Mouse (Mus musculus) neural tube, embryonic 14.5 days (tissue): ENCODE measurements around the gene St3gal3. TPM values are rescaled to one million over a fixed set of nuclear protein-coding genes. Genes with fewer than 3 reads are reported as not detected.

ENCODE experiments used
- ATAC-seq: fragments of 200-750 bp; cut with Nextera tagmentation; 2 replicates; pipeline ENCODE4 v1.8.0; 2017; ENCODE audit warnings: low read depth, mild to moderate bottlenecking, moderate TSS enrichment, moderate library complexity
- H3K27ac ChIP-seq: fragments of 300-500 bp; sonication (generic); 2 replicates; pipeline ENCODE4 v1.5.1; 2014; ENCODE audit warnings: low read depth, mild to moderate bottlenecking, control low read depth, low read length, moderate library complexity, mixed read lengths
- H3K27me3 ChIP-seq: fragments of 300-500 bp; sonication (generic); 2 replicates; pipeline ENCODE4 v1.6.1; 2014; ENCODE audit warnings: low read length; ENCODE audit not compliant: control insufficient read depth, insufficient read depth
- H3K36me3 ChIP-seq: fragments of 300-500 bp; sonication (generic); 2 replicates; pipeline ENCODE4 v1.6.1; 2014; ENCODE audit warnings: low read length, mixed read lengths; ENCODE audit not compliant: control insufficient read depth, insufficient read depth
- H3K4me1 ChIP-seq: fragments of 300-500 bp; sonication (generic); 2 replicates; pipeline ENCODE4 v1.6.1; 2014; ENCODE audit warnings: low read length; ENCODE audit not compliant: control insufficient read depth, insufficient read depth
- H3K4me2 ChIP-seq: fragments of 300-500 bp; sonication (generic); 2 replicates; pipeline ENCODE4 v1.6.1; 2014; ENCODE audit warnings: mild to moderate bottlenecking, low read depth, low read length, control low read depth
- H3K4me3 ChIP-seq: fragments of 300-500 bp; sonication (generic); 2 replicates; pipeline ENCODE4 v1.5.1; 2014; ENCODE audit warnings: low read depth, low read length, control low read depth, mixed read lengths
- H3K9ac ChIP-seq: fragments of 300-500 bp; sonication (generic); replicated peaks from 2 replicates; pipeline ENCODE4 v1.6.1; 2014; ENCODE audit warnings: low read depth, mild to moderate bottlenecking, control low read depth, low read length, mixed read lengths
- H3K9me3 ChIP-seq: fragments of 300-500 bp; sonication (generic); 2 replicates; pipeline ENCODE4 v1.6.1; 2016; ENCODE audit warnings: low read length; ENCODE audit not compliant: control insufficient read depth
- WGBS: fragments of 180-500 bp; shearing (Covaris S2); extraction: QIAGEN DNeasy Blood & Tissue Kit; methylation state at CpG from one replicate; pipeline ENCODE4 v1.1.7; 2014; 5-methylcytosine and 5-hydroxymethylcytosine counted together
- polyA plus RNA-seq: library from polyadenylated mRNA; unstranded; fragments of >200 nt; fragmentation: Nextera tagmentation; extraction: Ambion mirVana; gene quantifications from 2 replicates; pipeline ENCODE4 v1.2.1, GENCODE M21; 2014

Gene St3gal3
- polyA plus RNA-seq, 1 experiment from 2014 or later, result 10.6 TPM

DNA sequence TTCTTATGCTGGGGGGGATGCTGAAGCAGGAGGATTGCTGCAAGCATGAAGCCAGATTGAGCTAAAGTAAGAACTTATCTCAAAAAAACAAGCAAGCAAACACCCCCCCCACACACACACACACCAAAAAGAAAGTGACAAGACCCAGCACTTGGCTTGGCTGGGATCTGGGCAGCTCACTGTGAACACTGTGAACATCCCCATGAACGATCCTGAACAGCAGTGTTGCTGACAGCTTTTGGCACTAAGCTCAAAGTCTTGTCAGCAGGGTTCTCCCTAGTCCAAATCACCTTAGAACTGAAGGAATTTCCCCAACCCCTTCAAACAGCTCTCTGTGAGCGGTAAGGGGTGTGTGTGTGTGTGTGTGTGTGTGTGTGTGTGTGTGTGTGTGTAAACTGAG lies 211.3 kb downstream of the St3gal3 start:
- peaks cover 7% of the 10 kb centered on the region for H3K27me3 ChIP-seq
- H3K4me3 ChIP-seq, result no peak overlapping the region
- H3K9ac ChIP-seq, result no peak overlapping the region
- H3K4me2 ChIP-seq, result no peak overlapping the region
- no peaks in the 10 kb centered on the region for H3K9me3 ChIP-seq
- no peak overlapping the region for H3K27ac ChIP-seq
- H3K4me1 ChIP-seq, result peaks cover 6% of the 10 kb centered on the region; the same call in 1 of the 2 replicates
- no peaks in the 10 kb centered on the region for H3K36me3 ChIP-seq
- no peak for ATAC-seq
- 57% methylated on average over 2 of the region's 2 CpGs for WGBS

DNA sequence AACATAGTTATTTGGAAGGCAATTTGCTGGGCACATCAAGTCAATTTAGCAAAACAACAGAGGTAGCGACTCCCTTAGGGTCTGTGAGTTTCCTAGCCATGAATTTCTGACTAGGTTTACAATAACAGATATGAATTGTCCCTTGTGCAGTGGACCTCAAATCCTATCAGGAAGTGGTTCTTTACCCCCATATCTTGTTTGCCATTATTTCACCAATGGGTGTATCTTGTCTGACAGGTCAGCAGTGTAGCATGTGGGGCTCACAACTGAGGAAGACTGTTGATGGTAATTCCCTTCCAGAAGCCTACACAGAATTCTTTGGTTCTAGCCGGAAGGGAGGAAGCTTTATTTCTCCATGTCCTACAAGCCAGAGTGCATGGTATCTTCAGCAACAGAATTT lies 213.4 kb downstream of the St3gal3 start:
- no peak overlapping the region for H3K4me2 ChIP-seq
- H3K4me3 ChIP-seq, result no peak overlapping the region
- no peaks in the 10 kb centered on the region for H3K4me1 ChIP-seq
- WGBS, result 92% methylated on average over 2 of the region's 2 CpGs
- H3K27me3 ChIP-seq, result peaks cover 7% of the 10 kb centered on the region; the same call in 1 of the 2 replicates
- H3K9ac ChIP-seq, result no peak overlapping the region
- ATAC-seq, result no peak
- H3K36me3 ChIP-seq, result no peaks in the 10 kb centered on the region
- H3K9me3 ChIP-seq, result no peaks in the 10 kb centered on the region
- no peak overlapping the region for H3K27ac ChIP-seq

GRCm38 (mm10) chr4:117918762-117919161 lies 216.0 kb downstream of the St3gal3 start:
- no peak overlapping the region for H3K4me2 ChIP-seq
- no peak for ATAC-seq
- WGBS, result 87% methylated on average over 5 of the region's 5 CpGs
- peaks cover 9% of the 10 kb centered on the region for H3K4me1 ChIP-seq
- no peaks in the 10 kb centered on the region for H3K27me3 ChIP-seq
- H3K36me3 ChIP-seq, result no peaks in the 10 kb centered on the region
- H3K9ac ChIP-seq, result no peak overlapping the region
- no peaks in the 10 kb centered on the region for H3K9me3 ChIP-seq
- H3K27ac ChIP-seq, result no peak overlapping the region
- H3K4me3 ChIP-seq, result no peak overlapping the region

- H3K27me3 ChIP-seq, result no peaks in the 10 kb centered on the region
- H3K27ac ChIP-seq, result no peak overlapping the region
These were observed 216.5 kb downstream of the St3gal3 start for GRCm38 (mm10) chr4:117918261-117918660.

GRCm38 (mm10) chr4:117917847-117918246 lies 216.9 kb downstream of the St3gal3 start:
- WGBS, result 88% methylated on average over 4 of the region's 4 CpGs
- no peak for ATAC-seq

More at GRCm38 (mm10) chr4:117918261-117918660, 216.5 kb downstream of the St3gal3 start:
- Histone ChIP-seq H3K9ac (no peak overlapping the region), H3K36me3 (no peaks in the 10 kb centered on the region), H3K9me3 (no peaks in the 10 kb centered on the region), H3K4me3 (no peak overlapping the region), H3K4me2 (no peak overlapping the region), H3K4me1 (peaks cover 14% of the 10 kb centered on the region)
- no peak for ATAC-seq
- WGBS, result 71% methylated on average over 3 of the region's 3 CpGs

DNA sequence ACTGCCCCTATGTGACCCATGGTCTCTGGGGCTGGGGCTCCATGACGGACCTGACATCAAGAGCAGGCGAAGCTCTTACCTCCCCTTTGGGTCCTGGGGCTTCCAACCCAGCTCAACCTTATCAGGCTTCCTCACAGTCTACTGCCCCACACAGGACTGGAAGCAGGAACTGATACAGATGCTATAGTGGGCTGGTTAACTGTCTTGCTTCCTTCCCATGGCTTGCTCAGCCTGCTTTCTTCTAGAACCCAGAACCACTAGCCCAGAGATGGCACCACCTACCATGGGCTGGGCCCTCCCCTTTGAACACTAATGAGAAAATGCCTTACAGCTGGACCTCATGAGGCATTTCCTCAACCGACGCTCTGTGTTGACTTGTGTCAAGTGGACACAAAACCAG lies 217.3 kb downstream of the St3gal3 start:
- WGBS, result over 99% methylated on average over 4 of the region's 4 CpGs
- no peak for ATAC-seq
- no peak overlapping the region for H3K4me2 ChIP-seq
- H3K4me1 ChIP-seq, result peaks cover 23% of the 10 kb centered on the region
- no peak overlapping the region for H3K27ac ChIP-seq
- no peak overlapping the region for H3K4me3 ChIP-seq
- H3K9ac ChIP-seq, result no peak overlapping the region
- H3K9me3 ChIP-seq, result no peaks in the 10 kb centered on the region
- H3K27me3 ChIP-seq, result no peaks in the 10 kb centered on the region
- no peaks in the 10 kb centered on the region for H3K36me3 ChIP-seq

More at GRCm38 (mm10) chr4:117917847-117918246, 216.9 kb downstream of the St3gal3 start:
- no peak overlapping the region for H3K9ac ChIP-seq
- peaks cover 18% of the 10 kb centered on the region for H3K4me1 ChIP-seq
- no peaks in the 10 kb centered on the region for H3K27me3 ChIP-seq
- no peaks in the 10 kb centered on the region for H3K9me3 ChIP-seq
- H3K4me2 ChIP-seq, result no peak overlapping the region
- no peaks in the 10 kb centered on the region for H3K36me3 ChIP-seq
- no peak overlapping the region for H3K4me3 ChIP-seq
- no peak overlapping the region for H3K27ac ChIP-seq

DNA sequence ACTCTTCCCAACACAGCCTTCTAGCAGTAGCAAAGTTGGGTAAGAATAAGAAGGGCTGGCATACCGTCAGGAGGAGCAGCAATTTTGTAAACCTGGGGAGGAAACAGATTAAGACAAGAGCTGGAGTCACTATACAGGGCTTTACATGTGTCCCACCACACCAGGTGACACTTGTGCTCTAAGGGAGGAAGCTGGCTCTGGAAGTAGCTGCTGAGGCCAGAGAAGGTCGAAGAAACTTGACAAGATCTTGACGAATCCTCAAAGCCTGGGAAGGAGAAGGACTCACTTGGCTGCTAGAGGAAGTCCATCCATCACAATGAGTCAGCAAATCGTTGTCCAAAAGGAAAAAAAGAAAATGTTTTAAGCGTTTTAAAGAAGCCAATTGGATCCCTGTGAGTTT lies 218.3 kb downstream of the St3gal3 start:
- 83% methylated on average over 5 of the region's 5 CpGs for WGBS
- Histone ChIP-seq H3K4me3 (no peak overlapping the region), H3K4me2 (no peak overlapping the region), H3K27me3 (no peaks in the 10 kb centered on the region), H3K4me1 (peaks cover 32% of the 10 kb centered on the region), H3K36me3 (peaks cover 7% of the 10 kb centered on the region; the same call in 1 of the 2 replicates), H3K27ac (no peak overlapping the region), H3K9ac (no peak overlapping the region), H3K9me3 (no peaks in the 10 kb centered on the region)
- ATAC-seq, result no peak

GRCm38 (mm10) chr4:117915489-117916105 lies 219.1 kb downstream of the St3gal3 start:
- 6% methylated on average over 19 of the region's 19 CpGs for WGBS
- Histone ChIP-seq H3K27me3 (no peaks in the 10 kb centered on the region), H3K9me3 (no peaks in the 10 kb centered on the region), H3K27ac (peak overlapping the region; percentile 85; the same call in 1 of the 2 replicates), H3K4me3 (peak overlapping the region; percentile 84), H3K9ac (peak overlapping the region; percentile 88), H3K4me2 (peak overlapping the region; percentile 98), H3K36me3 (peaks cover 9% of the 10 kb centered on the region; the same call in 1 of the 2 replicates), H3K4me1 (peaks cover 35% of the 10 kb centered on the region)
- no peak for ATAC-seq

- WGBS, result under 1% methylated on average over 57 of the region's 61 CpGs
- Histone ChIP-seq H3K9ac (peak within 1 kb of the TSS; percentile 88), H3K9me3 (no peaks in the 10 kb centered on the region), H3K4me3 (peak within 1 kb of the TSS; percentile 84), H3K27me3 (no peaks in the 10 kb centered on the region), H3K4me2 (peak within 1 kb of the TSS; percentile 98), H3K27ac (peak within 1 kb of the TSS; percentile 85), H3K4me1 (peaks cover 40% of the 10 kb centered on the region), H3K36me3 (peaks cover 9% of the 10 kb centered on the region; the same call in 1 of the 2 replicates)
- peak; percentile 97 for ATAC-seq
These were observed 219.9 kb downstream of the St3gal3 start, which contains the start of gene Ipo13 for GRCm38 (mm10) chr4:117914591-117915442. TSS of gene Ipo13 (minus strand) at chr4:117914999.
